Mouse (Mus musculus) left cerebral cortex, postnatal 10 days (tissue): ENCODE measurements around the gene Unc13a. TPM values are rescaled to one million over a fixed set of nuclear protein-coding genes. Genes with fewer than 3 reads are reported as not detected.
A peak's percentile ranks its signal among the peaks of the same experiment; 100 is the strongest.

Experiments used
- microRNA-seq: library from miRNA; unstranded; fragments of <30 nt; microRNA quantifications from one replicate; pipeline ENCODE4 v1.2.0, GENCODE M21; 2022
- total RNA-seq, 2 experiments: library from RNA; stranded (reverse); gene quantifications; 2 replicates each; pipeline ENCODE4 v1.2.3; 2021

The Unc13a gene
- total RNA-seq, 2 experiments from 2014 or later: 279 to 290 TPM

Small RNA genes within 50 kb of the gene (microRNA-seq; reads per million reads assigned to microRNA genes)
- gene Mir6769b: 26.4 reads per million, percentile 43 among the genes with 10 or more reads in this experiment

Other genes with a start within 250 kb of the Unc13a start
- 100 to 1,000 TPM; 171 to 183 TPM for gene Abhd8, start 208.1 kb downstream of the Unc13a start, total RNA-seq
- 10 to 100 TPM; 67.1 to 72.5 TPM for gene Mrpl34, start 206.8 kb downstream of the Unc13a start, total RNA-seq
- 100 to 1,000 TPM; 120 to 127 TPM for gene Dda1, start 202.6 kb downstream of the Unc13a start, total RNA-seq
- 10 to 100 TPM; 67.7 to 71.5 TPM for gene Ano8, start 185.8 kb downstream of the Unc13a start, total RNA-seq
- gene Gtpbp3, start 183.7 kb downstream of the Unc13a start, total RNA-seq: 10 to 100 TPM; 29.0 to 29.2 TPM
- 1 to 10 TPM; 5.6 to 7.3 TPM for gene Plvap, start 160.0 kb downstream of the Unc13a start, total RNA-seq
- not detected for gene Ccdc194, start 146.0 kb downstream of the Unc13a start, total RNA-seq
- gene Bst2, start 134.3 kb downstream of the Unc13a start, total RNA-seq: 1 to 10 TPM in 1 of 2 experiments, under 1 TPM in 1; 0.95 to 3.4 TPM
- 10 to 100 TPM; 35.1 to 36.6 TPM for gene Mvb12a, start 128.8 kb downstream of the Unc13a start, total RNA-seq
- gene Tmem221, start 112.9 kb downstream of the Unc13a start, total RNA-seq: not detected
- not detected for gene Nxnl1, start 105.2 kb downstream of the Unc13a start, total RNA-seq
- 10 to 100 TPM; 69.5 to 73.6 TPM for gene Slc27a1, start 102.9 kb downstream of the Unc13a start, total RNA-seq
- 10 to 100 TPM; 63.1 to 75.1 TPM for gene Pgls, start 79.6 kb downstream of the Unc13a start, total RNA-seq
- 1 to 10 TPM; 3.4 to 3.5 TPM for gene Fam129c, start 74.1 kb downstream of the Unc13a start, total RNA-seq
- gene Colgalt1, start 60.8 kb downstream of the Unc13a start, total RNA-seq: 10 to 100 TPM; 65.9 to 71.6 TPM
- 1 to 10 TPM; 6.1 to 6.6 TPM for gene Jak3, start 4.5 kb upstream of the Unc13a start, total RNA-seq
- gene Insl3, start 17.5 kb upstream of the Unc13a start, total RNA-seq: 1 to 10 TPM; 1.2 to 2.0 TPM
- gene B3gnt3, start 30.0 kb upstream of the Unc13a start, total RNA-seq: under 1 TPM; 0.26 to 0.41 TPM
- gene Fcho1, start 54.0 kb upstream of the Unc13a start, total RNA-seq: 100 to 1,000 TPM; 139 to 143 TPM
- gene Zfp709, start 210.3 kb upstream of the Unc13a start, total RNA-seq: 10 to 100 TPM; 12.1 to 13.3 TPM
- 1 to 10 TPM; 9.9 to 10.0 TPM for gene Zfp882, start 236.9 kb upstream of the Unc13a start, total RNA-seq
- 10 to 100 TPM; 27.4 to 30.0 TPM for gene Zfp617, start 236.9 kb upstream of the Unc13a start, total RNA-seq